Mouse (Mus musculus): ENCODE data around the gene Zfp365. TPM values are rescaled to one million over a fixed set of nuclear protein-coding genes. Genes with fewer than 3 reads are reported as not detected.

The Zfp365 gene
- polyA plus RNA-seq, 1 experiment: 5.1 TPM

GRCm38 (mm10) chr10:67857561-67857906, 54.9 kb downstream of the Zfp365 start:
- TF ChIP-seq POLR2A (IDR thresholded peaks at IDR 0.05; ENCODE audit: borderline replicate concordance, extremely low read depth, low read depth, low read length) (no peak), CTCF (IDR thresholded peaks at IDR 0.05; ENCODE audit: insufficient read depth, low read length) (no peak)
- WGBS: 65% methylated on average over 4 of the region's 4 CpGs
- no peaks in the 10 kb centered on the region for H3K4me1 ChIP-seq (ENCODE audit: control insufficient read depth, insufficient read depth, low read length)
- H3K4me3 ChIP-seq (replicated peaks; ENCODE audit: extremely low read depth, low read depth, low read length): no peak overlapping the region
- no peak for DNase-seq

- H3K4me1 ChIP-seq (ENCODE audit: control insufficient read depth, insufficient read depth, low read length): no peaks in the 10 kb centered on the region
- H3K4me3 ChIP-seq (replicated peaks; ENCODE audit: extremely low read depth, low read depth, low read length): no peak overlapping the region
- 89% methylated on average over 14 of the region's 14 CpGs for WGBS
- no peak for TF ChIP-seq POLR2A (IDR thresholded peaks at IDR 0.05; ENCODE audit: borderline replicate concordance, extremely low read depth, low read depth, low read length)
- TF ChIP-seq CTCF (IDR thresholded peaks at IDR 0.05; ENCODE audit: insufficient read depth, low read length): no peak
- no peak for DNase-seq
Measured at GRCm38 (mm10) chr10:67856791-67857560, 55.5 kb downstream of the Zfp365 start.

- Histone ChIP-seq H3K4me3 (replicated peaks; ENCODE audit: extremely low read depth, low read depth, low read length) (no peak overlapping the region), H3K4me1 (ENCODE audit: control insufficient read depth, insufficient read depth, low read length) (no peaks in the 10 kb centered on the region)
- 58% methylated on average over 5 of the region's 5 CpGs for WGBS
- TF ChIP-seq POLR2A (IDR thresholded peaks at IDR 0.05; ENCODE audit: borderline replicate concordance, extremely low read depth, low read depth, low read length): no peak
- TF ChIP-seq CTCF (IDR thresholded peaks at IDR 0.05; ENCODE audit: insufficient read depth, low read length): no peak
- DNase-seq: no peak
Measured at GRCm38 (mm10) chr10:67855760-67856159, 56.7 kb downstream of the Zfp365 start.

- 45% methylated on average over 6 of the region's 6 CpGs for WGBS
- DNase-seq: no peak
- Histone ChIP-seq H3K4me3 (replicated peaks; ENCODE audit: extremely low read depth, low read depth, low read length) (no peak overlapping the region), H3K4me1 (ENCODE audit: control insufficient read depth, insufficient read depth, low read length) (no peaks in the 10 kb centered on the region)
- TF ChIP-seq POLR2A (IDR thresholded peaks at IDR 0.05; ENCODE audit: borderline replicate concordance, extremely low read depth, low read depth, low read length): no peak
- no peak for TF ChIP-seq CTCF (IDR thresholded peaks at IDR 0.05; ENCODE audit: insufficient read depth, low read length)
Measured at GRCm38 (mm10) chr10:67852411-67852810, 60.1 kb downstream of the Zfp365 start.

- Histone ChIP-seq H3K4me3 (replicated peaks; ENCODE audit: extremely low read depth, low read depth, low read length) (no peak overlapping the region), H3K4me1 (ENCODE audit: control insufficient read depth, insufficient read depth, low read length) (no peaks in the 10 kb centered on the region)
- 74% methylated on average over 6 of the region's 6 CpGs for WGBS
- no peak for DNase-seq
- TF ChIP-seq CTCF (IDR thresholded peaks at IDR 0.05; ENCODE audit: insufficient read depth, low read length) (no peak), POLR2A (IDR thresholded peaks at IDR 0.05; ENCODE audit: borderline replicate concordance, extremely low read depth, low read depth, low read length) (no peak)
Measured at GRCm38 (mm10) chr10:67851079-67851478, 61.4 kb downstream of the Zfp365 start.

GRCm38 (mm10) chr10:67846016-67846650, 66.3 kb downstream of the Zfp365 start:
- WGBS: 43% methylated on average over 14 of the region's 14 CpGs
- TF ChIP-seq POLR2A (IDR thresholded peaks at IDR 0.05; ENCODE audit: borderline replicate concordance, extremely low read depth, low read depth, low read length): no peak
- no peak for TF ChIP-seq CTCF (IDR thresholded peaks at IDR 0.05; ENCODE audit: insufficient read depth, low read length)
- DNase-seq: peak; percentile 34
- Histone ChIP-seq H3K4me3 (replicated peaks; ENCODE audit: extremely low read depth, low read depth, low read length) (no peak overlapping the region), H3K4me1 (ENCODE audit: control insufficient read depth, insufficient read depth, low read length) (no peaks in the 10 kb centered on the region)

- 71% methylated on average over 10 of the region's 10 CpGs for WGBS
- no peak for TF ChIP-seq POLR2A (IDR thresholded peaks at IDR 0.05; ENCODE audit: borderline replicate concordance, extremely low read depth, low read depth, low read length)
- no peak for TF ChIP-seq CTCF (IDR thresholded peaks at IDR 0.05; ENCODE audit: insufficient read depth, low read length)
- Histone ChIP-seq H3K4me3 (replicated peaks; ENCODE audit: extremely low read depth, low read depth, low read length) (no peak overlapping the region), H3K4me1 (ENCODE audit: control insufficient read depth, insufficient read depth, low read length) (no peaks in the 10 kb centered on the region)
- DNase-seq: no peak
Measured at GRCm38 (mm10) chr10:67841596-67841995, 70.9 kb downstream of the Zfp365 start.

- no peak for TF ChIP-seq POLR2A (IDR thresholded peaks at IDR 0.05; ENCODE audit: borderline replicate concordance, extremely low read depth, low read depth, low read length)
- no peak for TF ChIP-seq CTCF (IDR thresholded peaks at IDR 0.05; ENCODE audit: insufficient read depth, low read length)
- DNase-seq: no peak
- 85% methylated on average over 4 of the region's 4 CpGs for WGBS
- Histone ChIP-seq H3K4me1 (ENCODE audit: control insufficient read depth, insufficient read depth, low read length) (no peaks in the 10 kb centered on the region), H3K4me3 (replicated peaks; ENCODE audit: extremely low read depth, low read depth, low read length) (no peak overlapping the region)
Measured at GRCm38 (mm10) chr10:67840735-67841134, 71.7 kb downstream of the Zfp365 start.

GRCm38 (mm10) chr10:67839156-67839555, 73.3 kb downstream of the Zfp365 start:
- TF ChIP-seq CTCF (IDR thresholded peaks at IDR 0.05; ENCODE audit: insufficient read depth, low read length) (no peak), POLR2A (IDR thresholded peaks at IDR 0.05; ENCODE audit: borderline replicate concordance, extremely low read depth, low read depth, low read length) (no peak)
- H3K4me1 ChIP-seq (ENCODE audit: control insufficient read depth, insufficient read depth, low read length): no peaks in the 10 kb centered on the region
- H3K4me3 ChIP-seq (replicated peaks; ENCODE audit: extremely low read depth, low read depth, low read length): no peak overlapping the region
- WGBS: 72% methylated on average over 3 of the region's 3 CpGs
- DNase-seq: no peak

- TF ChIP-seq POLR2A (IDR thresholded peaks at IDR 0.05; ENCODE audit: borderline replicate concordance, extremely low read depth, low read depth, low read length) (no peak), CTCF (IDR thresholded peaks at IDR 0.05; ENCODE audit: insufficient read depth, low read length) (no peak)
- Histone ChIP-seq H3K4me3 (replicated peaks; ENCODE audit: extremely low read depth, low read depth, low read length) (no peak overlapping the region), H3K4me1 (ENCODE audit: control insufficient read depth, insufficient read depth, low read length) (no peaks in the 10 kb centered on the region)
- whole genome bisulfite sequencing: 83% methylated on average over 17 of the region's 17 CpGs
- no peak for DNase-seq
Measured at GRCm38 (mm10) chr10:67836426-67836825, 76.0 kb downstream of the Zfp365 start.

Other genes starting within 250 kb of the Zfp365 start
- 37.1 and 56.1 TPM in 2 replicates for gene Rtkn2, start 66.9 kb upstream of the Zfp365 start, polyA plus RNA-seq (2012; rRNA removed)

Data from lung, adult 2 months (tissue).